Mouse (Mus musculus) ES-E14 (cell line): ENCODE data around the gene Fancc. TPM values are rescaled to one million over a fixed set of nuclear protein-coding genes. Genes with fewer than 3 reads are reported as not detected.

Experiments
- DNase-seq: peaks from one replicate; pipeline ENCODE4 v3.0.0-alpha.2; 2013; ENCODE audit warnings: low read depth, low spot score
- H3K27ac ChIP-seq: 2 replicates; pipeline ENCODE4 v1.5.1; 2012; ENCODE audit warnings: low read depth, mild to moderate bottlenecking, low read length, moderate library complexity, mixed read lengths; ENCODE audit not compliant: poor library complexity, insufficient read depth, severe bottlenecking
- H3K36me3 ChIP-seq: 2 replicates; pipeline ENCODE4 v1.6.1; 2012; ENCODE audit warnings: mild to moderate bottlenecking, low read length, moderate library complexity, mixed read lengths; ENCODE audit not compliant: control insufficient read depth, poor library complexity, insufficient read depth, severe bottlenecking
- H3K4me1 ChIP-seq, 2 experiments: fragments of 150-350 bp in 1 of 2; sonication (generic) in 1 of 2; 2 replicates each; pipeline ENCODE4 v1.6.1; 2012; ENCODE audit warnings: low read length in 2 of 2, mild to moderate bottlenecking in 1 of 2, mixed read lengths in 1 of 2; ENCODE audit not compliant: control insufficient read depth in 2 of 2, insufficient read depth in 2 of 2, poor library complexity in 1 of 2
- H3K4me3 ChIP-seq, 2 experiments: fragments of 150-350 bp in 1 of 2; sonication (generic) in 1 of 2; 2 replicates each; pipeline ENCODE4 v1.5.1; 2012; ENCODE audit warnings: low read length in 2 of 2, low read depth in 1 of 2, mild to moderate bottlenecking in 1 of 2, mixed read lengths in 1 of 2; ENCODE audit not compliant: insufficient read depth in 1 of 2, poor library complexity in 1 of 2, severe bottlenecking in 1 of 2
- H3K9ac ChIP-seq: 2 replicates; pipeline ENCODE4 v1.6.1; 2012; ENCODE audit warnings: low read depth, mild to moderate bottlenecking, low read length, mixed read lengths; ENCODE audit not compliant: poor library complexity, insufficient read depth, severe bottlenecking
- H3K9me3 ChIP-seq: fragments of 150-350 bp; sonication (generic); 2 replicates; pipeline ENCODE4 v1.6.1; 2012; ENCODE audit warnings: low read depth, mild to moderate bottlenecking, low read length; ENCODE audit not compliant: control insufficient read depth, insufficient read depth
- CHD2 ChIP-seq: IDR thresholded peaks from 2 replicates; pipeline ENCODE4 v1.6.1; 2014; ENCODE audit warnings: mild to moderate bottlenecking, low read depth, low read length, inconsistent platforms
- HCFC1 ChIP-seq: IDR thresholded peaks from 2 replicates; pipeline ENCODE4 v1.6.1; 2012; ENCODE audit warnings: low read length, inconsistent platforms, borderline replicate concordance; ENCODE audit not compliant: insufficient read depth
- MAFK ChIP-seq: IDR thresholded peaks from 2 replicates; pipeline ENCODE4 v1.6.1; 2014; ENCODE audit warnings: mild to moderate bottlenecking, low read depth, low read length, inconsistent platforms; ENCODE audit not compliant: insufficient read depth
- ZC3H11A ChIP-seq: IDR thresholded peaks from 2 replicates; pipeline ENCODE4 v1.6.1; 2012; ENCODE audit warnings: low read depth, mild to moderate bottlenecking, inconsistent platforms, low read length, borderline replicate concordance
- ZNF384 ChIP-seq: IDR thresholded peaks from 2 replicates; pipeline ENCODE4 v1.6.1; 2012; ENCODE audit warnings: low read depth, low read length, inconsistent platforms
- in situ Hi-C, 2 experiments: fragments of 600-800 bp; cut with MboI; formaldehyde crosslinking; loops; one replicate each; pipeline ENCODE4 v1.15.1; 2025; ENCODE audit warnings: low sequenced_read_pairs in 2 of 2, inconsistent platforms in 1 of 2; ENCODE audit not compliant: unreplicated experiment in 2 of 2
- total RNA-seq: library from RNA; depleted of rRNA; stranded (reverse); fragments of 300-350 nt; gene quantifications from 2 replicates; pipeline ENCODE4 v1.2.3, GENCODE M21; 2012

Fancc gene
- total RNA-seq, 1 experiment, result 9.4 TPM

DNA sequence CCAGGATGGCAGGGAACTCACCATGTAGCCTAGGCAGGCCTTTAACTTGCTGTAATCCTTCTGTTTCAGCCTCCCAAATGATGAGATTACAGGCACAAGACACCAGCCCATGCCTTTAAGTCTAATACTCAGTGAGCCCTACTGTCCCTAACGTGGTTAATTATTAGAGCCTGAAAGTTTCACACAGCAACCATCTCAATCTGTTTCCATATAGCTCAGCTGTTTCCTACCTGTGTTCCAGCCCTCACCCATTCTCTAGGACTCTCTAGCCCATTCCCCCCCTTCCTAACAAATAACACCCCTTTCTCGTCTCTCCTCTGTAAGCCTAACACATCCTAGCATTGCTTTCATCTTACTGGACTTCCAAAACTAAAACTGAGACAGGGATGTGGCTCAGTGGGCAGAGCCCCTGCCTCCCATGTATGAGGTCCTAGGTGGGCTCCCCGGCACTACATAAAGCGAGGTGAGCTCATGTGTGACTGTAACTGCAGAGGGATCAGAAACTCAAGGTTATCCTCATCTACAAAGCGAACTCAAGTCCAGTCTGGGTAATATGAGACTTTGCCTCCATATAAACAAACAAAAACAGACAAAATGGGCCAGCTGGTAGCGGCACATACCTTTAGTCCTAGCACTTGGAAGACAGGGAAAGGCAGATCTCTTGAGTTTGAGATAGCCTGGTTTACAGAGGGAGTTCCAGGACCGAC, 123.5 kb downstream of the Fancc start:
- no peaks in the 10 kb centered on the region for H3K9me3 ChIP-seq
- no peak overlapping the region for H3K4me3 ChIP-seq
- no peak overlapping the region for H3K9ac ChIP-seq
- DNase-seq, result no peak
- H3K4me1 ChIP-seq, result no peaks in the 10 kb centered on the region; a peak in 1 of 4 replicates
- no peak overlapping the region for H3K27ac ChIP-seq
- no peaks in the 10 kb centered on the region for H3K36me3 ChIP-seq
- no peak for TF ChIP-seq ZC3H11A
- TF ChIP-seq HCFC1, result no peak
- no peak for TF ChIP-seq CHD2
- TF ChIP-seq MAFK, result no peak
- TF ChIP-seq ZNF384, result no peak
- in situ Hi-C loops, result no loop called here

GRCm38 (mm10) chr13:63361755-63362154, 135.3 kb downstream of the Fancc start:
- no peaks in the 10 kb centered on the region for H3K4me1 ChIP-seq
- in situ Hi-C loops, result no loop called here

GRCm38 (mm10) chr13:63360111-63360885, 136.8 kb downstream of the Fancc start:
- no peak overlapping the region for H3K9ac ChIP-seq
- H3K36me3 ChIP-seq, result no peaks in the 10 kb centered on the region
- in situ Hi-C loops, result no loop called here
- no peak overlapping the region for H3K4me3 ChIP-seq
- no peaks in the 10 kb centered on the region for H3K9me3 ChIP-seq
- no peak overlapping the region for H3K27ac ChIP-seq
- peaks cover 2 to 4% of the 10 kb centered on the region in 2 experiments; a peak in 2 of 4 replicates for H3K4me1 ChIP-seq
- no peak for DNase-seq
- no peak for TF ChIP-seq MAFK
- TF ChIP-seq HCFC1, result no peak
- TF ChIP-seq CHD2, result no peak
- no peak for TF ChIP-seq ZNF384
- no peak for TF ChIP-seq ZC3H11A

More at GRCm38 (mm10) chr13:63361755-63362154, 135.3 kb downstream of the Fancc start:
- DNase-seq, result no peak
- H3K4me3 ChIP-seq, result no peak overlapping the region
- TF ChIP-seq CHD2 (no peak), HCFC1 (no peak), ZC3H11A (no peak), ZNF384 (no peak), MAFK (no peak)
- no peaks in the 10 kb centered on the region for H3K36me3 ChIP-seq
- H3K27ac ChIP-seq, result no peak overlapping the region
- H3K9me3 ChIP-seq, result no peaks in the 10 kb centered on the region
- no peak overlapping the region for H3K9ac ChIP-seq

- in situ Hi-C loops, result no loop called here
- H3K36me3 ChIP-seq, result no peaks in the 10 kb centered on the region
- H3K9ac ChIP-seq, result no peak overlapping the region
- H3K27ac ChIP-seq, result no peak overlapping the region
- peaks cover 2 to 10% of the 10 kb centered on the region in 2 experiments; a peak in 3 of 4 replicates for H3K4me1 ChIP-seq
- DNase-seq, result no peak
- no peak overlapping the region for H3K4me3 ChIP-seq
- H3K9me3 ChIP-seq, result no peaks in the 10 kb centered on the region
- TF ChIP-seq ZC3H11A, result no peak
- TF ChIP-seq ZNF384, result no peak
- TF ChIP-seq CHD2, result no peak
- no peak for TF ChIP-seq HCFC1
- no peak for TF ChIP-seq MAFK
These were observed 137.7 kb downstream of the Fancc start for GRCm38 (mm10) chr13:63359393-63359792.
